Mouse (Mus musculus): ENCODE measurements around the gene Syce2.

GRCm38 (mm10) chr8:84832034-84832717, 39.7 kb upstream of the Syce2 start:
- TF ChIP-seq CTCF (IDR thresholded peaks at IDR 0.05; ENCODE audit: low read depth) (no peak), EP300 (IDR thresholded peaks at IDR 0.05; ENCODE audit: low read depth) (no peak)

All from heart, postnatal 0 days (tissue).